Mouse (Mus musculus) testis, adult 2 months (tissue): ENCODE measurements around the gene Wdr90.

Experiments used
- CTCF ChIP-seq: fragments of 200-500 bp; IDR thresholded peaks from 2 replicates; pipeline ENCODE4 v1.5.1; 2012; ENCODE audit warnings: low read depth, mild to moderate bottlenecking, inconsistent platforms, low read length, moderate library complexity; ENCODE audit not compliant: control insufficient read depth, insufficient read depth, insufficient replicate concordance
- POLR2A ChIP-seq: fragments of 200-500 bp; IDR thresholded peaks from 2 replicates; pipeline ENCODE4 v1.6.1; 2012; ENCODE audit warnings: low read depth, mild to moderate bottlenecking, inconsistent platforms, low read length, moderate library complexity; ENCODE audit not compliant: control insufficient read depth

- no peak for TF ChIP-seq CTCF
- no peak for TF ChIP-seq POLR2A
Observed at GRCm38 (mm10) chr17:25874148-25874720, 12.9 kb upstream of the Wdr90 start.
